Mouse (Mus musculus) activated CD4-positive, CD25-positive, alpha-beta regulatory T cell, adult 4 months (primary cell): ENCODE measurements around the gene Mrnip. TPM values are rescaled to one million over a fixed set of nuclear protein-coding genes. Genes with fewer than 3 reads are reported as not detected.

Source experiments
- ATAC-seq: one replicate; pipeline ENCODE4 v1.8.0; 2017
- polyA plus RNA-seq, 2 experiments: library from polyadenylated mRNA; unstranded; fragments of 100-300 nt; shearing (Covaris generic); gene quantifications; one replicate each; pipeline ENCODE4 v1.2.1; 2017

Mrnip gene
- polyA plus RNA-seq, 2 experiments from 2014 or later = 11.2 to 12.6 TPM

DNA sequence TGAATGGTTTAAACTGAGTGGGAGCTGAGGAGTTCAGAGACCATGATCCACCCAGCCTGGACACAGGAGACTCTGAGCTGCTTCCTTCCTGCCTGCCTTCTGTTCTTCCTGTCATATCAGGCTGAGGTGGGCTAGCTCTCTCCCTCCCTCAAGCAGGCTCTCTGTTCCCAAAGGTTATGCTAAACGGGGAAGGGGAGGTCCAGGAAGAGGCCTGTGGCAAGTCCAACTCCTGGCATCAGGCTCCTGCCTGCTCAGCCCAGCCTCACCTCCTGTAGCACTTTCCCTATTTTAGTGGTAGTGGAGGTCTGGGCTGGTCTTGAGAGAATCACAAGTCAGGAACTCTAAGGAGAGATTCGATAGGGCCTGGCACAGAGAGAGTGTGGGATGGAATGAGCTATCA, 52.2 kb downstream of the Mrnip start:
- ATAC-seq = no peak

DNA sequence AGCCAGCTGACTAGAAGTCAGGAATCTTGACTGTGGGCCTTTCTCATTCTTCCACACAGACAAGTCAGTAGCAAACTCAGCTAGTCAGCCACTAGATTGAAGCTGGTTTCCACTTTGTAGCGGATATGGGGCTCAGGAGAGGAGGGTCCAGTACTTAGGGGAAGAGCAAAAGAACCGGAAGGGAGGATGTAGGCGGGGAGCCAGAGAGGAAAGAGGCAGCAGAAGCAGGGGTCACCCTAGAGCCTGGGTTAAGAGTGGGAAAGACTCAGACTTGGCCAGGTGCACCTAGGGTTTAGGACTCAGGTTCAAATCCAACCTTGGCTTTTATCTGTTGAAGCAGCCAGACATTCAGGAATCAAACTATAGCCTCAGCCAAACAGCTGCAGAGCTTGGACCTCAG, 53.0 kb downstream of the Mrnip start:
- ATAC-seq = no peak

DNA sequence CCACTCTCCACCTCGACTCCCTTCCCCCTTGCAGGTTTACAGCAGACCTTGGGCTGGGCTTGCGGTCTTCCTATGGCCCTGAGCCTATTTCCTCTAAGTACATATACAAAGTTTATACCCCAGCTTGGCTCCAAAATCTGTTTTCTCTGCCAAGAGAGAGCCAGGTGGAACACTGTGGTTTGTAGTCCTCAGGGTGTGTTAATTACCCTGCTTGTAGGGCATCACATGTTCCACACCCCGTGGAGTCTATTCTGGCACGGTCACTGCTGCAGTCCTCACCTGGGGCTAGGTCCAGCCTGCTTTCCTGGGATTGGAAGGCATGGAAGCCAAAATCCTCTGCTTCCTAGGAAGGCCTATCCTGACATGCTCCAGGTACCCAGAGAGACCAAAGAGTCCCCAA, 53.5 kb downstream of the Mrnip start:
- ATAC-seq = no peak

DNA sequence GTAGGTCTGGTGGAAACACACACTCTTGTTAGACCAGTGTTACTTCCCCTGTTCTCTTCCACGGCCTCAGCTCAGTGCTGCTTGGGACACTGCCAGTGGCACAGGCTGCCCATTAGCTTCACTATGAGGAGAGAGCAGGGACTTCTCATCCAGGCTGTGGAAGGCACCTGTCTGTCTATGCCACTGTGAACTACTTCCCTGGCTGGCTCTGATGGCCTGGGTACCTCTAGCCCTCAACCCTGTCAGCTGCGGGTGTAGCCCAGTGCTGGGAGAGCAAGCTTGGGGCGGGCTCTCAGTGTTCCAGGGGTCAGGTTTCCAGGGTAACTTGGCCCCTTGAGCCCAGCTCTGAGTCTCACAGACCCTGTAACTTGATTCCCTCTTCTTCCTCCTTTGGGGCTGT, 54.5 kb downstream of the Mrnip start:
- ATAC-seq = no peak

DNA sequence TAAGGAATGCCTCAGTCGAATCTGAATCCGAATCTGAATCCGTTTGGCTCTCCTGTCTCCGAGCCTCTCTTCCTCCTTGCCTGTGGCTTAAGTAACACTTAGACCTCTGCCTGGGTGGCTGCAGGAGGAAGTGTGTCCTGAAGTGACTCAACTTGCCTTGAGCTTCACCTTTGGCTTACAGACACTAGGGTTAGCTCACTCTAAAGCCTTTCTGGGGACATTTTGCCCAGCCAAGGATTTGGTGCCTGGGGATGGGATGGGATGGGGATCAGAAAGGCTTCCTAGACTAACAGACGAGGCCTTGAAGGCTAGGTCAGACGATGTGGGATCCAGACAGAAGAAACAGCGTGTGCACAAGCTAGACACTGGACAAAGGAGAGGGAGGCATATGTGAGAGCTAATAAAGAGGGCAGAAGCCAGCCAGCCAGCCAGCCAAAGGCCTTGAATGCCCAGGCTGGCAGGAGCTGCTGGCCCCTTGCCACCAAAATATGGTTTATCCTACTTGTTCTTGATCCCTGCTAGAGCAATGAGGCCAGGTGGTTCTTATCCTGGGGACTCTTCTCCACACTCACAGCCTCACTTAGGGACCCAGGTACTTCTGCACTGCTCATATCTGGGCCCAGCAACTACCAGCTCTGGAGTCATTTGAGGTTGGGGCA, 55.1 kb downstream of the Mrnip start:
- no peak for ATAC-seq

DNA sequence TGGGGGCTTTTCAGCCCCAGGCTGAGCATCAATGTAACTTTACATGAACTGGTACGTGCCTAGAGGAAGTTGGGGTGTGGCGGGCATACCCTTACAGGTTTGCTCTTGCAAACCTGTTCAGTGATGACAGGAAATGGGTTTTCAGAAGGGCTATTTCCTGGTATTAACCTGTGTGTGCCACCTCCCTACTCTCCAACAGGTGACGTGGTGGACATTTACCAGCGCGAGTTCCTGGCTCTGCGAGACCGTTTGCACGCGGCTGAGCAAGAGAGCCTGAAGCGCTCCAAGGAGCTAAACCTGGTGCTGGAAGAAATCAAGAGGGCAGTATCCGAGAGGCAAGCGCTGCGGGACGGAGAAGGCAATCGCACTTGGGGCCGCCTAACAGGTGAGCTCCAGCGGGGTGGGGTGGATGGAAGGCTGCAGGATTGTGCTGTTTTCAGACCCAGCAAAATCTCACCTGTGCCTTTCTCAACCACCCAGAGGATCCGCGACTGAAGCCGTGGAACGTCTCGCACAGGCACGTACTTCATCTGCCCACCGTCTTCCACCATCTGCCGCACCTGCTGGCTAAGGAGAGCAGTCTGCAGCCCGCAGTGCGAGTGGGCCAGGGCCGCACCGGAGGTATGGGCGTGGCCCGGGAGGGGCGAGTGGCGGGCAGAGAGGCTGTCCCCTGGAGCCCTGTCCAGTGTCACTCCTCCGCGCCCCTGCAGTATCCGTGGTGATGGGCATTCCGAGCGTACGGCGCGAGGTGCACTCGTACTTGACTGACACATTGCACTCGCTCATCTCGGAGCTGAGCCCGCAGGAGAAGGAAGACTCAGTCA, 56.4 kb downstream of the Mrnip start:
- peak; percentile 29 for ATAC-seq

DNA sequence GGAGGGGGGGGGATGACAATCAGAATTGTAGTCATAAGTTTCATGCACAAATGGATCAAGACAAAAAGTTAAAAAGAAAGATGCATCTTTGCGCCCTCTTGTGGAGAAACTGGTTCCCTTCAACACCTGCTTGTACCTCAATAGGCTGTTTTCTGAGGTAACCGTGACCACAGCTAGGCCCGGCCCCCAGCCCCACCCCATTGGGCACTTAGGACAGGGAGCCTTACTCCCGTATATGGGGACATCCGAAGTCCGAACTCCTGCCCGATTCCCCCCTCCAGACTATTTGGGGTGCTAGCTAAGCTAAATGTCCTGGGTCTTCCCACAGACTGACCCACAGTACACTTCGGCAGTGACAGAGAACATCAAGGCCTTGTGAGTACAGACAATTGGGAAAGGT, 57.2 kb downstream of the Mrnip start:
- peak; percentile 51 for ATAC-seq

DNA sequence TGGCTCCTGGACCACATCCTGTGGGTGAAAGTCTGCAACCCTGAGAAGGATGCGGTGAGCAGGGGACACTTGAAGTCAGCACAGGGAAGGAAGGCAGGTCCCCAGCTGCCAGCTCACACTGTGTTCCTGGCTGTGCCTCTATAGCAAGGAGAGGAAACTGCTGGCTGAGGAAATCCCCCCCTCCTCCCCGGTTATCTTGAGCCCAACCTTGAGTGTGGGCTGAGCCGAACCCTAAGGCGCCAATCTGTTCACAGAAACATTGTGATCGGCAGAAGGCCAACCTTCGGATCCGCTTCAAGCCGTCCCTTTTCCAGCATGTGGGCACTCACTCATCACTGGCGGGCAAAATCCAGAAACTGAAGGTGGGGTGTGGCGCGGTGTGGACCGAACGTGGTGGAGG, 58.8 kb downstream of the Mrnip start:
- ATAC-seq = no peak

DNA sequence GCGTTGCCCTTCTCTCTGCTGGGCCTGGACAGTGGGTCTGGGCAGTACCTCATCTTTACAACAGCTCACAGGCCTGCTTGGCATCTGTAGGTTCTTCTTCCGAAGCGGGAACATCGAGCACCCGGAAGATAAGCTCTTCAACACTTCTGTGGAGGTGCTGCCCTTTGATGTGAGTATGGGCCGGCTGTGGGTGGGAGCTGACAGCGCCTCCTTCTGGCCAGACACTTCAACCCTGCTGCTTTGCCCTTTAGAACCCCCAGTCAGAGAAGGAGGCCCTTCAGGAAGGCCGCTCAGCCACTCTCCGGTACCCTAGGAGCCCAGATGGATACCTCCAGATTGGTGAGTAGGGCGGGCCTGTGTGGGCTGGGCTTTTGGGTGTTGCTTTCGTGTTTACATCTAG, 59.7 kb downstream of the Mrnip start:
- ATAC-seq = no peak

DNA sequence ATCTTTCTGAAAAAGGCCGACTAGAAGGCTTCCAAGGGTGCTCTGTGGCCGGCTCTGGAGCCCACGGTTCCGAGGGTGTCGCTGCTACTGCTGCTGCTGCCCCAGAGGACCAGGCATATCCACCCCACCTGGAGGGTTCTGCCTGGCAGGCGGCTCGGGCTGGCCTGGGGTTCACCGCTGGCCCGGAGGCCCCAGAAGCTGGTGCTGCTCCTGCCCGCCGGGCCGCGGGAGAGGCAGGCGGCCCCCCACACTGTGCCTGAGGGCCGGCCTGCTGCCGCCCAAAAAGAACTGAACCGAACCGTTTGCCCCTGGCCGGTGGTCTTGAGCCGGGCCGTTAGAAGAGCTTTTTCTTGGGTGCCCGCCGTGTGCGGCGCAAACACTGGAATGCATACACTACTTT, 60.4 kb downstream of the Mrnip start:
- ATAC-seq = no peak

DNA sequence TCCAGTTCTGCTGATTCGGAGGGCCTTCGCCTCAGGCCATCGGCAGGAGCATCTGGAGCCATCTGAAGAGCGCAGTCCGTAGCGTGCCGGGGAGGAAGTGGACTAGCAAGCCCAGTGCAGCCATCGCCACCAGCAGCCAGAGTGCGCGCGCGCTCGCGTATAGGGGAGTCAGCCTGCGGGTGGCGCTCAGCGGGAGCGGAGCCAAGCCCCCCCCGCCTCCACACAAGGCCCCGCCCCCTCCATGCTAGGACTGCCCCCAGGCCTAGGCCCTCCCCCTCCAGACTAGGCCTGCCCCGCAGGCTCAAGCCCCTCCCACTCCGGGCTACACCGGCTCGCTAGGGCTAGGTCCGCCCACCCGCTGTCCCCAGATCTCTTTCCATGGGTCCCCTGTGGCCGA, 62.3 kb downstream of the Mrnip start:
- ATAC-seq = peak; percentile 91

DNA sequence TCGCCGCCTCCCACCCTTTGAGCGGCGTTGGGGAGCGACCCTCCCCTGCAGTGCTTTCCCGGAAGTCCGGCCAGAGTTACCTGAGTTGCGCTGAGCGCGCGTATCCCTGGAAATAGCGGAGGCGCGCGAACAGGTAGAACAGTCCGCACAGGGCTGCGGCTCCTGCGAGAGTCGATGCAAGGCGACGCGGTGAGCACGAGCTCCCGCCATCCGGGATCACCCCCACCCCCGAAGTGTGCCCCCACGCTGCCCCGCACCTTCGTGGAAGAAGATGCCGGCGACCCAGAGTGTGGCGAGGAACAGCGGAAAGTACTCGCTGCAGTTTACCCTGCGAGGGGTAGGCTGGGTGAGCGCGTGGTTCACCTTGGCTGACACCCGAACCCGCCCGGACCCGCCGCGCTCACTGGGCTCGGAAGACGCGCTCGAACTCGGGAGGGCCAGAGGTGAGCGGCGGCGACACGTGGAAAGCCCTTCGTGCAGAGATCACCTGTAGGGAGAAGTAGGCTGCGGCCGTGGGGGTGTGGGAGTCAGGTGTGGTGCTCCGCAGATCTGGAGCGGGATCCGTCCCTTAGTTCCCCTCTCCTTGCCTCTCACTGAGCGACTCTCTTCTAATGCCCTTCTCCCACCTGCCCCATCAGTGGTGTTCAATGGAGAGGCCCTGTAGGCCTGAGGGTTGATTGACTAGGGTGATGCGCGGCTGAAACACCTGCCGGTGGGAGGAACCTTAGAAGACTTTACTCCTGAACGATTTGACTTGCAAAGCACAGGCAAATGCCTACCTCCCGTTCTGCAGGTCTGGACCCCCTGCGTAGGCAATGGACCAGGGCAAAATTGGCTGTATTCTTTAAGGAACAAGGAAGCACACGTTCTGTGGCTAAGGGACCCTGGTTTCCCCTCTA, 62.9 kb downstream of the Mrnip start:
- peak; percentile 6 for ATAC-seq

DNA sequence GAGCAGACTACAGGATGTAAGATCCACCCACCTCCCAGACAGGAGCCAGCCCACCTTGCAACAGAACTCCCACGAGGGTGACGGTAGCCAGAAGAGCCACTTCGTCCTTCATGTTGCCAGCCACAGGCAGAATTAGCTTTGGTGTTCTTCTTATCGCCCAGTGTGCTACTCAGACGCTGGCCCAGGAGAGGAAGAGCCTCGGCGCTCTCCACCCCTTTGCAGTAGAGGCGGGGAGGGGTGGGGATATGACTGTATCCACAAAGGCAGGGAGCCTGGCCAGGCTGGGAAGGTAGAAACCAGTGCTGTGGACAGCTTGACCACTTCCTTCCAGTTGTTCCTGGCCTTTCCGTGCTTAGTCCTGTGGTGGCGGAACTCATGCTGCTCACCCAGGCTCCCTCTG, 64.1 kb downstream of the Mrnip start, which contains the start of gene Ltc4s:
Gene Ltc4s, minus strand, starts transcription at position 293 of the 400 bp plus-strand sequence.
- ATAC-seq = no peak

DNA sequence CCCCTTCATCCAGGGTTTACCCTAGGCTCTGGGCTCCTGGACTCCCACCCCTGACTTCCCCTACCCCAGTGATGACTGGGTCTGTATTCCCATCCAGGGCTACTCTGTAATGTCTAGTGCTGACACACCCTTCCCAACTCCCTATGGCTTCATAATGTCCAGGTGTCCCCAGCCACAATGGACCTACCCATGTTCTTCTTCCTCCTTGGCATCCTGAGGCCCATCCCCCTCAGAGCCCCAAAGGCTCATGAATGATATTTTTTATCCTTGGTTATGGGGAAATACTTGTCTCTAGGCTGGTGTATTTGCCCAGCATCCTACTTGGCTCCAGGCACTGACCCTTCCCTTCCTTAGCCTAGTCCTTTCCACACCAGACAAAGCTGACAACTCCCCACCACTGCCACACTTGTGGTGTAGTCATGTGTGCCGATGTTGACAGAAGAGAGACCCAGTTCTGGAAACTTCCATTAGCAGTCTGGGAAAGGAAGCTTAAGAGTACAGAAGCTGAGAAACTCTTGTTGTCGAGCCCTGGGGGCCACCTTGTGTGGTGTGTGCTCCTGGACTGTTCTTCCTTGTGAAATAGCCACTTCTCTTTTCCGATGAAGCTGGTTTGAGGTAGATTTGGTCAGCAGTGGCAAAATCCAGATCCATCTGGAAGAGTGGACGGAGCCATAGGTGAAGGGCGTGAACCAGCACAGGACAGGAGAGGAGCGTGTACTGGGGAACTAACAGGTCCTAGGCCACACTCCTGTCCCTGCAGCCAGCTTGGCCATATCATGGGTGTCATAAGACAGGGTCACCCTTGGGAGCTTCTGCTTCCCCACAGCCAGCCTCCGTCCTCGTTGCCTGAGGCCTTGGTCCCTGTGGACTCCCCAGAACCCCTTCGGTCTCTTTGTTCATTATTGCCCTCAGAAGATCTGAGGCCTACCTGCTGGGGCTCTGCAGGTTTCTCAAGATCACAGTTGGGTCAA, 64.9 kb downstream of the Mrnip start:
- ATAC-seq = no peak

DNA sequence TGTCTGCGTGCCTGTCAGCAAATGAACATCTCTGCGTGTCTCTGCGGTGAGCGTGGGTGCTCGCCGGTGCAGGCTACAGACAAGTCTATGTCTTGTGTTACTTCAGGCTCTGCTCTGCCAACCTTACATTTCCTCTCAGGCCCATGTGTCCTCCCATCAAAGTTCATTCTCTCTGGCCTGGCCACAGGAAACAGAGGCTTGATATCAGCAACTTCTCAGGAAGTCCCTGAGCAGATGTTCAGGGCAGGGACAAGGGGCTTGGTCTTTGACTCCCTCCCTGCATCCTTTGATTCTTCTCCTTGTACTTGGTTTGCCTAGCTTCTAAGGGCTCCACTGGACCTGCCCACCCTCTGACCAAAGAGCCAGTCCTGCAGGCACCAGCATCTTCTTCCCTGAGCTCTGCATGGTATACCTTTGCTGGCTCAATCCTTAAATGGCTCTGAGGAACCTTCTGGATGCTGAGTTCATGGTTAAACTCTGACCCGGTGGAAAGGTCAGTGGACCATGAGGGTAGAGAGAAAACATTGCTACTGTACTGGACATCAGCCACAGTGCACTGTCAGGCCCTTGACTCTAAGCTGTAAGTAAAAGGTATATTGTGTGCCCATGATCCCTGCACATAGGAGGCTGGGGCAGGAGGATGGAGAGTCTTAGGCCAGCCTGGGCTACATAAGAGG, 66.1 kb downstream of the Mrnip start:
- no peak for ATAC-seq

DNA sequence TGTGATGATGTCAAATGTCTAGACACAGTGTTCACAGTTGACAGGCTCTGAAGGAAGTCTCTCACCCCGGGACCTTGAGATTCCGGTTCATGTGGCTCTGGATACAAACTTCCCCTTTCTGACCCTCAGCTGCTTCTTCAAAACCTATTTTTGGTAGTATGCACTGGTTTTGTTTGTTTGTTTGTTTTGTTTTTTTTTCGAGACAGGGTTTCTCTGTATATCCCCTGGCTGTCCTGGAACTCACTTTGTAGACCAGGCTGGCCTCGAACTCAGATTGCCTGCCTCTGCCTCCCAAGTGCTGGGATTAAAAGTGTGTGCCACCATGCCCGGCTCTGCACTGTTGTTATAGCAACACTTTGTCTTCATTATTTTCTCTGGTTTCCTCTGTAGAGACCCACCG, 69.7 kb downstream of the Mrnip start:
- no peak for ATAC-seq

DNA sequence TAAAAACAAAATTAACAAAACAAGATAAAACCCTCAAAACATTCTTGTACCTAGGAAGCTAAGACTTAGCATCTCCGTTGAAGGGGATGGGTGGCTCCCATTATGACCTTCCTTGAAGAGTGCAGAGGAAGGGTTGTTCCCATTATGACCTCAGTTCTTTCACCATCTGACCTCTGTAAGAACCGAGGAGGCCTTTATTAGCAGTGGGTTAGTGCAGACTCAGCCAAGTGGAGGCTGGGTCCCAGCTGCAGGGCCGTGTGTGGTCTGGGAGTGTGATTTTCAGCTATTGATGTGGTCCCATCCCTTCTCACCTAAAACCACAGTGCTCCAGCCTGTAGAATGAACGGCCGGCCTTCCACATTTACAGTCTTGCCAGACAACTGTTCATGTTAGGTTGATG, 71.0 kb downstream of the Mrnip start:
- no peak for ATAC-seq

DNA sequence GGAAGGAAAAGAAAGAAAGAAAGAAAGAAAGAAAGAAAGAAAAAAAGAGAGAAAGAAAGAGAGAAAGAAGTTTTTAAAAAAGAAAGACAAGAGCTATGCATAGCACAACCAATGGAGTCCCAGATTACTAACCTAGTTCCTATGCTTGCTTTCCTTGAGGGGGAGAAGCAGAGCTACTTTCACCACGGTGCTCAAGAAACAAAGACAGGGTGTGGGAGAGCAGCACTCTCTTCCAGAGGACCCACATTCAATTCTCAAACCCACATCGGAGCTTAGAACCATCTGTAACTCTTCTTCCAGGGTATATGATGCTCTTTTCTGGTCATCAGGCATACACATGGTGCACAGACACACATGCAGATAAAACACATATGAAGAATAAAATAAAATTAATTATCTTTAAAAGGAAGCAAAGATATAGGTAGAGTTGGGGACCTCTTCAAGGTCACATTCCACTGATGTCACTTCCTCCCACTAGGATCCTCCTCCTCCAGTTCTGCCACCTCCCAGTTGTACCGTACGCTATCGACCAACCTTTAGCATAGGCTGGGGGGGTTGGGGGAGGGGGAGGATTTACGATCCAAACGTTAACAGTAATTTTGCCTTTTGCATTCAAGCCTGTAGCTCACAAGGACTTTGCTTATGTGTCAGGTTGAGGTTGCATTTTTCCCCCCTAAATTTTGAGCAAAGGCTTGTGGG, 74.4 kb downstream of the Mrnip start:
- no peak for ATAC-seq
